ENCODE assay signal across 23 mouse cellular contexts in genomic region chr4:130128907-130129306, GRCm38 (mm10). TPM values are rescaled to one million over a fixed set of nuclear protein-coding genes. Genes with fewer than 3 reads are reported as not detected.
DNase-seq lines count a peak whose midpoint lies in the region; ATAC-seq and TF ChIP-seq lines count a peak whose summit lies in the region.
"Had no signal": no experiment of that assay in that cellular context is flagged by ENCODE, and none has a peak within 500 bp of the region (broad histone marks: within the 10 kb centered on the region; RNA-seq: fewer than 3 reads in every experiment).

No protein-coding gene starts in this region.

- no peak for ATAC-seq in intestine, postnatal 0 days
- no peak for ATAC-seq in intestine, embryonic 16.5 days
- peak; percentile 40 for ATAC-seq in megakaryocyte progenitor cell, adult 5-6 weeks (replicated peaks; ENCODE audit: poor library complexity)
- no peak for ATAC-seq in erythroblast, adult 5-6 weeks (replicated peaks; ENCODE audit: low FRiP score, poor library complexity, severe bottlenecking)
- ATAC-seq: forebrain, embryonic 14.5 days had no signal

- no peaks in the 10 kb centered on the region for H3K9me3 ChIP-seq in intestine, postnatal 0 days (ENCODE audit: control insufficient read depth)
- no peaks in the 10 kb centered on the region for H3K9me3 ChIP-seq in intestine, embryonic 16.5 days (ENCODE audit: control insufficient read depth, low read length)
- H3K9me3 ChIP-seq: embryonic facial prominence, embryonic 10.5 days; forebrain, embryonic 10.5 days; heart, embryonic 12.5 days; hindbrain, embryonic 10.5 days had no signal

- 75% methylated on average over 5 of the region's 5 CpGs for WGBS in intestine, postnatal 0 days
- 76% methylated on average over 5 of the region's 5 CpGs for whole genome bisulfite sequencing in intestine, embryonic 16.5 days

- DNase-seq in spleen, adult 12 weeks (ENCODE audit: low spot score): peak; percentile 28
- no peak for DNase-seq in spleen, postnatal 14 days (ENCODE audit: low spot score in 2 of 2)
- no peak for DNase-seq in gastrocnemius, postnatal 36 days
- DNase-seq: adrenal gland, adult 8-10 months; adrenal gland, postnatal 36 days; cerebellum, adult 2 months; gastrocnemius, postnatal 14 days had no signal

- H3K9ac ChIP-seq in intestine, postnatal 0 days (ENCODE audit: low read depth, low read length): no peak overlapping the region
- H3K9ac ChIP-seq in intestine, embryonic 16.5 days (ENCODE audit: low read depth, low read length): no peak overlapping the region
- H3K9ac ChIP-seq: heart, embryonic 12.5 days; hindbrain, embryonic 14.5 days had no signal

- H3K27me3 ChIP-seq in intestine, postnatal 0 days (replicated peaks; ENCODE audit: control insufficient read depth, insufficient read depth, low read length): no peaks in the 10 kb centered on the region
- H3K27me3 ChIP-seq in intestine, embryonic 16.5 days (replicated peaks; ENCODE audit: control insufficient read depth, insufficient read depth, low read length): no peaks in the 10 kb centered on the region
- H3K27me3 ChIP-seq: heart, embryonic 12.5 days had no signal

- H3K4me2 ChIP-seq in intestine, postnatal 0 days (replicated peaks; ENCODE audit: low read depth): no peak overlapping the region
- H3K4me2 ChIP-seq in intestine, embryonic 16.5 days (ENCODE audit: low read depth, low read length): no peak overlapping the region
- H3K4me2 ChIP-seq: heart, embryonic 12.5 days; hindbrain, embryonic 14.5 days had no signal

- no peak for TF ChIP-seq CTCF in intestine, postnatal 0 days (IDR thresholded peaks at IDR 0.05; ENCODE audit: low read depth)

- peaks cover 41% of the 10 kb centered on the region for H3K36me3 ChIP-seq in intestine, postnatal 0 days (ENCODE audit: control insufficient read depth, insufficient read depth)
- H3K36me3 ChIP-seq in intestine, embryonic 16.5 days (ENCODE audit: control insufficient read depth, insufficient read depth, low read length): peaks cover 24% of the 10 kb centered on the region

- H3K4me1 ChIP-seq in intestine, postnatal 0 days (replicated peaks; ENCODE audit: control insufficient read depth, insufficient read depth, low read length): peaks cover 14% of the 10 kb centered on the region; the same call in 1 of the 2 replicates
- H3K4me1 ChIP-seq in intestine, embryonic 16.5 days (ENCODE audit: control insufficient read depth, insufficient read depth, low read length): peaks cover 40% of the 10 kb centered on the region

- intact Hi-C loops in gastrocnemius, postnatal 36 days (cut with DNase I): no loop called here

- H3K27ac ChIP-seq in intestine, postnatal 0 days (ENCODE audit: low read depth, low read length): peak overlapping the region; percentile 91; the same call in 1 of the 2 replicates
- no peak overlapping the region for H3K27ac ChIP-seq in intestine, embryonic 16.5 days (ENCODE audit: low read length)
- H3K27ac ChIP-seq: embryonic facial prominence, embryonic 10.5 days; forebrain, embryonic 10.5 days; hindbrain, embryonic 10.5 days; hindbrain, embryonic 14.5 days had no signal

- no peak overlapping the region for H3K4me3 ChIP-seq in intestine, postnatal 0 days (ENCODE audit: low read depth, low read length)
- H3K4me3 ChIP-seq in intestine, embryonic 16.5 days (ENCODE audit: low read length): no peak overlapping the region
- H3K4me3 ChIP-seq: embryonic facial prominence, embryonic 10.5 days; erythroblast, embryonic 14.5 days; forebrain, embryonic 10.5 days; heart, embryonic 12.5 days; hindbrain, embryonic 10.5 days had no signal

RNA-seq across cellular contexts. Expression of gene Hcrtr1, which starts 10.3 kb away (rescaled TPM):
- 0.81 and 0.91 TPM in 2 replicates for polyA plus RNA-seq in intestine, postnatal 0 days (2015; fragmentation: Nextera tagmentation; extraction: Ambion mirVana)
- 0.22 and 0.34 TPM in 2 replicates for polyA plus RNA-seq in intestine, embryonic 16.5 days (2015; fragmentation: Nextera tagmentation; extraction: Ambion mirVana)
- not detected in 2 replicates for total RNA-seq in megakaryocyte progenitor cell, adult 5-6 weeks (2015)
- not detected in 2 replicates for total RNA-seq in megakaryocyte progenitor cell, adult 5-6 weeks (2017)
- not detected in 2 replicates for total RNA-seq in erythroblast, adult 5-6 weeks (2015; ENCODE audit: low replicate concordance)
- total RNA-seq in erythroblast, adult 5-6 weeks (2017; ENCODE audit: low replicate concordance): not detected in 2 replicates
- total RNA-seq in gastrocnemius, postnatal 36 days (2021): not detected
- total RNA-seq: CH12.LX; gastrocnemius, postnatal 14 days; granulocyte monocyte progenitor cell, adult 5-6 weeks; heart, adult 8-10 months; heart, postnatal 25 days had no signal
- polyA plus RNA-seq: erythroblast, embryonic 14.5 days; heart, embryonic 12.5 days; heart, embryonic 16.5 days had no signal

RNA-seq across cellular contexts. Expression of gene Pef1, which starts 26.5 kb away (rescaled TPM):
- 72.7 and 73.4 TPM in 2 replicates for polyA plus RNA-seq in intestine, postnatal 0 days (2015; fragmentation: Nextera tagmentation; extraction: Ambion mirVana)
- 81.6 and 81.7 TPM in 2 replicates for polyA plus RNA-seq in intestine, embryonic 16.5 days (2015; fragmentation: Nextera tagmentation; extraction: Ambion mirVana)
- total RNA-seq in megakaryocyte progenitor cell, adult 5-6 weeks (2015): 39.4 and 51.8 TPM in 2 replicates
- total RNA-seq in megakaryocyte progenitor cell, adult 5-6 weeks (2017): 11.8 and 15.5 TPM in 2 replicates
- total RNA-seq in erythroblast, adult 5-6 weeks (2015; ENCODE audit: low replicate concordance): 43.0 and 50.8 TPM in 2 replicates
- 14.6 and 29.5 TPM in 2 replicates for total RNA-seq in erythroblast, adult 5-6 weeks (2017; ENCODE audit: low replicate concordance)
- 10 to 100 TPM; 32.0 to 34.3 TPM for total RNA-seq in gastrocnemius, postnatal 36 days (2021)

RNA-seq across cellular contexts. Expression of gene Tinagl1, which starts 46.0 kb away (rescaled TPM):
- 87.2 and 88.8 TPM in 2 replicates for polyA plus RNA-seq in intestine, postnatal 0 days (2015; fragmentation: Nextera tagmentation; extraction: Ambion mirVana)
- polyA plus RNA-seq in intestine, embryonic 16.5 days (2015; fragmentation: Nextera tagmentation; extraction: Ambion mirVana): 78.3 and 80.3 TPM in 2 replicates
- total RNA-seq in megakaryocyte progenitor cell, adult 5-6 weeks (2015): 1.5 and 3.1 TPM in 2 replicates
- 1.6 and 2.3 TPM in 2 replicates for total RNA-seq in megakaryocyte progenitor cell, adult 5-6 weeks (2017)
- 67.6 and 69.8 TPM in 2 replicates for total RNA-seq in erythroblast, adult 5-6 weeks (2015; ENCODE audit: low replicate concordance)
- 95.4 and 126 TPM in 2 replicates for total RNA-seq in erythroblast, adult 5-6 weeks (2017; ENCODE audit: low replicate concordance)
- 10 to 100 TPM; 17.0 to 28.2 TPM for total RNA-seq in gastrocnemius, postnatal 36 days (2021)
- total RNA-seq: CH12.LX had no signal

Comparison
In these comparisons a context has a peak if more than half of its experiments do, and no peak if none do; other contexts are left out.
1. RNA of gene Tinagl1, which starts 46.0 kb away (total RNA-seq): 67.6 to 126 TPM in erythroblast, adult 5-6 weeks and 17.0 to 28.2 TPM in gastrocnemius, postnatal 36 days; 1.5 to 3.1 TPM in megakaryocyte progenitor cell, adult 5-6 weeks; every median in the first group is over 4 times any median in the second.